Mouse (Mus musculus) fibroblast of lung, adult 2 months (primary cell): ENCODE results near the gene Zfp445.
"Not testable (repeated sequence)": the region's sequence is repeated elsewhere in the genome, so short reads cannot be mapped to it uniquely, and the experiment has no call there.

Experiments
- DNase-seq: peaks from one replicate; pipeline ENCODE4 v3.0.0-alpha.2; 2011; ENCODE audit warnings: low read depth

Zfp445 gene

GRCm38 (mm10) chr9:122865697-122866166 lies at the start of gene Zfp445:
Zfp445 (minus strand) TSS chr9:122866006.
- peak; percentile 68 for DNase-seq

GRCm38 (mm10) chr9:122902717-122903535 lies 37.1 kb upstream of the Zfp445 start:
- DNase-seq: peak; percentile 23

GRCm38 (mm10) chr9:122901047-122901446 lies 35.2 kb upstream of the Zfp445 start:
- DNase-seq: no peak

- peak; percentile 20 for DNase-seq
Observed at GRCm38 (mm10) chr9:122886372-122887179, 20.8 kb upstream of the Zfp445 start.

- DNase-seq: no peak
Observed at GRCm38 (mm10) chr9:122885385-122885784, 19.6 kb upstream of the Zfp445 start, which contains the start of gene Zkscan7. Zkscan7 (plus strand) TSS chr9:122885685.

- DNase-seq: no peak
Observed at GRCm38 (mm10) chr9:122875145-122875544, 9.3 kb upstream of the Zfp445 start.

GRCm38 (mm10) chr9:122874653-122875052 lies 8.8 kb upstream of the Zfp445 start:
- DNase-seq: no peak

GRCm38 (mm10) chr9:122872595-122872994 lies 6.8 kb upstream of the Zfp445 start:
- no peak for DNase-seq

GRCm38 (mm10) chr9:122866192-122866591 lies 386 bp upstream of the Zfp445 start:
- no peak for DNase-seq

- DNase-seq: no peak
Observed at GRCm38 (mm10) chr9:122864848-122865247, 958 bp downstream of the Zfp445 start.

- DNase-seq: no peak
Observed at GRCm38 (mm10) chr9:122863731-122864130, 2.1 kb downstream of the Zfp445 start.

- no peak for DNase-seq
Observed at GRCm38 (mm10) chr9:122860752-122861151, 5.1 kb downstream of the Zfp445 start.

- DNase-seq: no peak
Observed at GRCm38 (mm10) chr9:122856716-122857115, 9.1 kb downstream of the Zfp445 start.

- no peak for DNase-seq
Observed at GRCm38 (mm10) chr9:122855617-122856016, 10.2 kb downstream of the Zfp445 start.

GRCm38 (mm10) chr9:122855141-122855540 lies 10.7 kb downstream of the Zfp445 start:
- DNase-seq: not testable (repeated sequence)

GRCm38 (mm10) chr9:122854526-122854925 lies 11.3 kb downstream of the Zfp445 start:
- no peak for DNase-seq

- DNase-seq: not testable (repeated sequence)
Observed at GRCm38 (mm10) chr9:122847811-122848311, 17.9 kb downstream of the Zfp445 start.

GRCm38 (mm10) chr9:122846156-122846555 lies 19.6 kb downstream of the Zfp445 start:
- DNase-seq: no peak

- no peak for DNase-seq
Observed at GRCm38 (mm10) chr9:122845621-122846020, 20.2 kb downstream of the Zfp445 start.

GRCm38 (mm10) chr9:122843760-122844159 lies 22.0 kb downstream of the Zfp445 start, which contains the start of gene Gm35549:
Gm35549 (minus strand) TSS chr9:122844035.
- DNase-seq: no peak

GRCm38 (mm10) chr9:122837680-122838079 lies 28.1 kb downstream of the Zfp445 start:
- no peak for DNase-seq

GRCm38 (mm10) chr9:122837216-122837615 lies 28.6 kb downstream of the Zfp445 start:
- no peak for DNase-seq
